ENCODE assay signal across 20 mouse cellular contexts in the genomic region with DNA sequence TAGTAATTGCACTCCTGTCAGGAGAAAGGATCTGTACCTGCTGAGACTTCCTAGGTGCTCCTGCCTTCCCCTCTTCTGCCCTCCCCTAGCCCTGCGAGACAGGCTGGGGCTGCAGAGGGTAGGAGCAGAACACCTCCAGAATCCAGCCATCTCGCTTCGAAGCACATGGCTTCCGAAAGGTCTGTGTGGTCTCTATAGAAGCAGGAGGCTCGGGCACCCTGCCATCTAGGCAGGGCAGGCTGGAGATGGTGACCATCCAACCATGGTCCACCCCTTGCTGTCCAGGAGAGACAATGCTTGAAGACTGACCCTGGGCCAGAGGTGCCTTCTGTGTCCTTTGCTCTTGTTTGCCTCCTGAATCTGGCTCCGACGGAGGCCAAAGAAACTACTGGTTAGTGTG. TPM values are rescaled to one million over a fixed set of nuclear protein-coding genes. Genes with fewer than 3 reads are reported as not detected.
DNase-seq lines count a peak whose midpoint lies in the region; ATAC-seq lines count a peak whose summit lies in the region.
"Had no signal": no experiment of that assay in that cellular context is flagged by ENCODE, and none has a peak within 500 bp of the region (broad histone marks: within the 10 kb centered on the region; RNA-seq: fewer than 3 reads in every experiment).

No protein-coding gene starts in this region.

- H3K4me3 ChIP-seq in kidney, embryonic 14.5 days (ENCODE audit: low read length) = no peak overlapping the region
- H3K4me3 ChIP-seq in midbrain, embryonic 13.5 days (replicated peaks) = no peak overlapping the region
- no peak overlapping the region for H3K4me3 ChIP-seq in midbrain, embryonic 14.5 days (replicated peaks; ENCODE audit: low read depth, low read length)
- H3K4me3 ChIP-seq: limb, embryonic 13.5 days; liver, embryonic 12.5 days; midbrain, embryonic 10.5 days; neural tube, embryonic 12.5 days had no signal

- no peaks in the 10 kb centered on the region for H3K36me3 ChIP-seq in kidney, embryonic 14.5 days (ENCODE audit: control insufficient read depth, insufficient read depth, low read length)
- H3K36me3 ChIP-seq in midbrain, embryonic 13.5 days = no peaks in the 10 kb centered on the region
- no peaks in the 10 kb centered on the region for H3K36me3 ChIP-seq in midbrain, embryonic 14.5 days (ENCODE audit: control insufficient read depth, insufficient read depth, low read length)
- H3K36me3 ChIP-seq: limb, embryonic 13.5 days; liver, embryonic 12.5 days; midbrain, embryonic 10.5 days; neural tube, embryonic 12.5 days had no signal

- H3K4me2 ChIP-seq in kidney, embryonic 14.5 days (replicated peaks; ENCODE audit: low read depth, low read length) = no peak overlapping the region
- no peak overlapping the region for H3K4me2 ChIP-seq in midbrain, embryonic 13.5 days (replicated peaks)
- H3K4me2 ChIP-seq in midbrain, embryonic 14.5 days (ENCODE audit: low read length) = no peak overlapping the region
- H3K4me2 ChIP-seq: limb, embryonic 13.5 days; liver, embryonic 12.5 days had no signal

- DNase-seq in cerebellum, postnatal 10 days = peak; percentile 58
- DNase-seq in cerebellum, adult 9-11 months = no peak
- DNase-seq in kidney, adult 11 months = peak; percentile 31
- DNase-seq in midbrain, embryonic 14.5 days = no peak
- DNase-seq in urinary bladder, postnatal 14 days (ENCODE audit: low spot score) = no peak
- DNase-seq: adrenal gland, postnatal 10 days; cerebellum, adult 18-20 months; cerebellum, postnatal 36 days; embryo, embryonic 11 days; heart, postnatal 4 days; layer of hippocampus, postnatal 36 days; lung, adult 18-20 months; lung, postnatal 10 days had no signal

- no peak overlapping the region for H3K9ac ChIP-seq in kidney, embryonic 14.5 days (ENCODE audit: low read depth, low read length)
- H3K9ac ChIP-seq in midbrain, embryonic 13.5 days (replicated peaks) = peak overlapping the region; percentile 14; the same call in 1 of the 2 replicates
- H3K9ac ChIP-seq in midbrain, embryonic 14.5 days (replicated peaks; ENCODE audit: low read length) = no peak overlapping the region
- H3K9ac ChIP-seq: limb, embryonic 13.5 days; liver, embryonic 12.5 days; neural tube, embryonic 12.5 days had no signal

- 84% methylated on average over 7 of the region's 7 CpGs for WGBS in kidney, embryonic 14.5 days
- 76% methylated on average over 7 of the region's 7 CpGs for WGBS in midbrain, embryonic 13.5 days
- 69% methylated on average over 7 of the region's 7 CpGs for WGBS in midbrain, embryonic 14.5 days

- peaks cover 4% of the 10 kb centered on the region for H3K4me1 ChIP-seq in kidney, embryonic 14.5 days (ENCODE audit: control insufficient read depth, insufficient read depth, low read length)
- peaks cover 46% of the 10 kb centered on the region for H3K4me1 ChIP-seq in midbrain, embryonic 13.5 days (replicated peaks)
- peaks cover 13% of the 10 kb centered on the region; the same call in 1 of the 2 replicates for H3K4me1 ChIP-seq in midbrain, embryonic 14.5 days (ENCODE audit: control insufficient read depth, insufficient read depth, low read length)

- no peak for ATAC-seq in kidney, embryonic 14.5 days (ENCODE audit: low FRiP score, low TSS enrichment)
- ATAC-seq in midbrain, embryonic 13.5 days = no peak
- ATAC-seq in midbrain, embryonic 14.5 days (ENCODE audit: low FRiP score, low TSS enrichment) = no peak
- ATAC-seq: intestine, postnatal 0 days; liver, embryonic 12.5 days had no signal

- H3K27ac ChIP-seq in kidney, embryonic 14.5 days (ENCODE audit: low read depth, low read length) = no peak overlapping the region
- H3K27ac ChIP-seq in midbrain, embryonic 13.5 days = no peak overlapping the region
- H3K27ac ChIP-seq in midbrain, embryonic 14.5 days (replicated peaks; ENCODE audit: low read depth, low read length) = no peak overlapping the region
- H3K27ac ChIP-seq: limb, embryonic 13.5 days; liver, embryonic 12.5 days; midbrain, embryonic 10.5 days; neural tube, embryonic 12.5 days had no signal

- H3K9me3 ChIP-seq in kidney, embryonic 14.5 days (ENCODE audit: control insufficient read depth, low read length) = no peaks in the 10 kb centered on the region
- H3K9me3 ChIP-seq in midbrain, embryonic 13.5 days = no peaks in the 10 kb centered on the region
- H3K9me3 ChIP-seq in midbrain, embryonic 14.5 days (ENCODE audit: control insufficient read depth, low read length) = no peaks in the 10 kb centered on the region
- H3K9me3 ChIP-seq: limb, embryonic 13.5 days; liver, embryonic 12.5 days; midbrain, embryonic 10.5 days; neural tube, embryonic 12.5 days had no signal

- H3K27me3 ChIP-seq in kidney, embryonic 14.5 days (ENCODE audit: control insufficient read depth, insufficient read depth, low read length) = peaks cover 17% of the 10 kb centered on the region
- H3K27me3 ChIP-seq in midbrain, embryonic 13.5 days = peaks cover 30% of the 10 kb centered on the region
- H3K27me3 ChIP-seq in midbrain, embryonic 14.5 days (ENCODE audit: control insufficient read depth, insufficient read depth, low read length) = peaks cover 19% of the 10 kb centered on the region

RNA-seq across cellular contexts. Expression of a gene that starts 2.8 kb away (rescaled TPM):
- polyA plus RNA-seq in kidney, embryonic 14.5 days (2014; fragmentation: Nextera tagmentation; extraction: Ambion mirVana) = 13.2 and 13.6 TPM in 2 replicates
- polyA plus RNA-seq in midbrain, embryonic 13.5 days (2015; fragmentation: Nextera tagmentation; extraction: Ambion mirVana) = 9.8 and 12.3 TPM in 2 replicates
- polyA plus RNA-seq in midbrain, embryonic 14.5 days (2014; fragmentation: Nextera tagmentation; extraction: Ambion mirVana) = 11.5 and 14.1 TPM in 2 replicates

Comparison
In these comparisons a context has a peak if more than half of its experiments do, and no peak if none do; other contexts are left out.
1. DNase-seq: peak in cerebellum, postnatal 10 days (2 of 2) and kidney, adult 11 months (single experiment); none in cerebellum, adult 9-11 months (single experiment), midbrain, embryonic 14.5 days (single experiment) and urinary bladder, postnatal 14 days (single experiment).